Mouse (Mus musculus) layer of hippocampus, adult 8-10 months (tissue): ENCODE measurements around the gene Entpd1. TPM values are rescaled to one million over a fixed set of nuclear protein-coding genes. Genes with fewer than 3 reads are reported as not detected.

Source experiments
- DNase-seq, 2 experiments: peaks; one replicate each; pipeline ENCODE4 v3.0.0; 2022; ENCODE audit warnings: low spot score in 2 of 2
- total RNA-seq, 4 experiments: library from RNA; stranded (reverse); gene quantifications; 2 replicates each; pipeline ENCODE4 v1.2.4; 2022

Gene Entpd1
- total RNA-seq, 4 experiments from 2014 or later = 16.0 to 32.9 (median 21.3) TPM

GRCm38 (mm10) chr19:40625935-40626334 is 13.8 kb downstream of the Entpd1 start:
- no peak for DNase-seq

GRCm38 (mm10) chr19:40628950-40629349 is 16.8 kb downstream of the Entpd1 start:
- DNase-seq = no peak

- DNase-seq = peak; percentile 16 to 25
Observed at GRCm38 (mm10) chr19:40630096-40630495, 17.9 kb downstream of the Entpd1 start.

GRCm38 (mm10) chr19:40630606-40631005 is 18.4 kb downstream of the Entpd1 start:
- no peak for DNase-seq

GRCm38 (mm10) chr19:40632193-40632592 is 20.0 kb downstream of the Entpd1 start:
- DNase-seq = no peak

GRCm38 (mm10) chr19:40632668-40633067 is 20.5 kb downstream of the Entpd1 start:
- no peak for DNase-seq

GRCm38 (mm10) chr19:40633144-40633543 is 21.0 kb downstream of the Entpd1 start:
- DNase-seq = no peak

GRCm38 (mm10) chr19:40637091-40637490 is 24.9 kb downstream of the Entpd1 start:
- no peak for DNase-seq

GRCm38 (mm10) chr19:40637601-40638000 is 25.4 kb downstream of the Entpd1 start:
- DNase-seq = no peak

GRCm38 (mm10) chr19:40638582-40638981 is 26.4 kb downstream of the Entpd1 start:
- DNase-seq = no peak

GRCm38 (mm10) chr19:40639729-40640304 is 27.7 kb downstream of the Entpd1 start:
- no peak for DNase-seq

- DNase-seq = no peak
Observed at GRCm38 (mm10) chr19:40640799-40641198, 28.6 kb downstream of the Entpd1 start.

- no peak for DNase-seq
Observed at GRCm38 (mm10) chr19:40643846-40644245, 31.7 kb downstream of the Entpd1 start.

GRCm38 (mm10) chr19:40646379-40646778 is 34.2 kb downstream of the Entpd1 start:
- DNase-seq = no peak

GRCm38 (mm10) chr19:40647319-40648158 is 35.4 kb downstream of the Entpd1 start:
- DNase-seq = no peak

- no peak for DNase-seq
Observed at GRCm38 (mm10) chr19:40650090-40650489, 37.9 kb downstream of the Entpd1 start.

- DNase-seq = no peak
Observed at GRCm38 (mm10) chr19:40656207-40656606, 44.0 kb downstream of the Entpd1 start.

GRCm38 (mm10) chr19:40658281-40658680 is 46.1 kb downstream of the Entpd1 start:
- DNase-seq = no peak

- no peak for DNase-seq
Observed at GRCm38 (mm10) chr19:40658935-40659334, 46.8 kb downstream of the Entpd1 start.

- DNase-seq = no peak
Observed at GRCm38 (mm10) chr19:40659651-40660478, 47.7 kb downstream of the Entpd1 start.

- no peak for DNase-seq
Observed at GRCm38 (mm10) chr19:40660510-40660909, 48.3 kb downstream of the Entpd1 start.

- no peak for DNase-seq
Observed at GRCm38 (mm10) chr19:40661108-40661507, 48.9 kb downstream of the Entpd1 start.
